Mouse (Mus musculus) testis, postnatal 10 days (tissue): Measurements from ENCODE around the gene Nrxn2.

ENCODE experiments used
- DNase-seq: peaks from one replicate; pipeline ENCODE4 v3.0.0; 2021; ENCODE audit warnings: low spot score

Gene Nrxn2

GRCm38 (mm10) chr19:6392743-6393393 lies 25.7 kb upstream of the Nrxn2 start:
- DNase-seq: no peak

GRCm38 (mm10) chr19:6393637-6394036 lies 24.9 kb upstream of the Nrxn2 start:
- DNase-seq: no peak

DNA sequence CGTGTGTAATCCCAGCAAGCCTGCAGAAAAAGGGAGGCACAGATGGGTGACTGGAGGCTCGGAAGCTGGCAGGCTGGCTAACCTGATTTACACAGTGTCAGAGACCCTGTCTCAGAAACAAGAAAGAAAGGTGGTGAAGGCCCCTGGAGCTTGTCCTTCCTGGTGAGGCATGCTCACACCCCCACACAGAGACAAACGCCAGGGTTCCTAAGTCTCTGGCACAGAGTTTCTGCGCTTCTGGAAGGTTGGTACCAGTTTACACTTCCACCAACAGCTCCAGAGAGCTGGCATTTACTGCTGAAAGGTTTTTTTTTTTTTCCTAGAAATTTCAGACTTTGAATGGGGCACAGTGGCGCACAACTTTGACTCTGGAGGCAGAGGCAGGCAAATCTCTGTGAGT lies 22.3 kb upstream of the Nrxn2 start:
- no peak for DNase-seq

- DNase-seq: no peak
Observed at GRCm38 (mm10) chr19:6397582-6398249, 20.8 kb upstream of the Nrxn2 start.

DNA sequence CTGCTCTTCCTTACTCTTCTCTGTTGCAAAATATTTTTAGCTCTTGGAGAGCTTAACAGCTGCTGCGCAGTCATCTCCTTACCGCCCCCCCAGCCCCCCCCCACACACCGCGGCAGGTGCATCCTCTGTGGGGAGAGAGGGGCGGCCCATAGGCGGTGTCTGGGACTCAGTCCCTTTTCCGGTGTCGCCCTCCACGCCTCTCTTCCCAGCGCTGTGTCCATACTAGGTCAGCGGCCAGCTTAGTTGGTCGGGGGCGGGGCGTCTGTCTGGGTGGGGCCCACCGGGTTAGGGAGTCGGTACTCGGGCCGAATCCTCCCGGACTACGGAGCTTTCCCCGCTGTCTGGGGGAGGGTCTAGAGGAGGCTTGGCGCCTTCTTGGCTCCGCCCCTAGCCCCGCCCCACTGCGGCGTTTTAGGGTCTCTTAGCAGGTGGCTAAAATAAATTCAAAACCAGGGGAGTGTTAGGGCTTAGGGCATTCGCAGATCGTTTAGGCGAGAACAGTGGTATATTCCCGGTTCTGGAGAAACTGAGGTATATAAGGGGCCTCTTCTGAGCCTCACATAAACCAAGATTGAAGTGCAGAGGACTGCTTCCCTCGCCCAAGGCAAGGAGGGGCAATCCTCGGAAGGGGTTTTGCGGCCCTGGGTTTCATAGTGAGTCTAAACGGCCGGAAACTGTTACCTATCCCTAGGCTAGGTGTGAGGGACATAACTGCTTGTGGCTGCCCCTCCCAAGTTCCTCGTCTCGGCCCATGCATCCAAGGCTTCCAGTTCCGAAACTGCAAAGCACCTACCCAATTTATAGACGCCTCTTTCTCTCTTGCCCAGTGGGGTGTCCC lies 19.9 kb upstream of the Nrxn2 start:
- DNase-seq: peak; percentile 85

- peak; percentile 75 for DNase-seq
Observed at GRCm38 (mm10) chr19:6399285-6400095, 19.0 kb upstream of the Nrxn2 start, which contains the start of gene Rasgrp2. TSS of gene Rasgrp2 (plus strand) at chr19:6399340.

DNA sequence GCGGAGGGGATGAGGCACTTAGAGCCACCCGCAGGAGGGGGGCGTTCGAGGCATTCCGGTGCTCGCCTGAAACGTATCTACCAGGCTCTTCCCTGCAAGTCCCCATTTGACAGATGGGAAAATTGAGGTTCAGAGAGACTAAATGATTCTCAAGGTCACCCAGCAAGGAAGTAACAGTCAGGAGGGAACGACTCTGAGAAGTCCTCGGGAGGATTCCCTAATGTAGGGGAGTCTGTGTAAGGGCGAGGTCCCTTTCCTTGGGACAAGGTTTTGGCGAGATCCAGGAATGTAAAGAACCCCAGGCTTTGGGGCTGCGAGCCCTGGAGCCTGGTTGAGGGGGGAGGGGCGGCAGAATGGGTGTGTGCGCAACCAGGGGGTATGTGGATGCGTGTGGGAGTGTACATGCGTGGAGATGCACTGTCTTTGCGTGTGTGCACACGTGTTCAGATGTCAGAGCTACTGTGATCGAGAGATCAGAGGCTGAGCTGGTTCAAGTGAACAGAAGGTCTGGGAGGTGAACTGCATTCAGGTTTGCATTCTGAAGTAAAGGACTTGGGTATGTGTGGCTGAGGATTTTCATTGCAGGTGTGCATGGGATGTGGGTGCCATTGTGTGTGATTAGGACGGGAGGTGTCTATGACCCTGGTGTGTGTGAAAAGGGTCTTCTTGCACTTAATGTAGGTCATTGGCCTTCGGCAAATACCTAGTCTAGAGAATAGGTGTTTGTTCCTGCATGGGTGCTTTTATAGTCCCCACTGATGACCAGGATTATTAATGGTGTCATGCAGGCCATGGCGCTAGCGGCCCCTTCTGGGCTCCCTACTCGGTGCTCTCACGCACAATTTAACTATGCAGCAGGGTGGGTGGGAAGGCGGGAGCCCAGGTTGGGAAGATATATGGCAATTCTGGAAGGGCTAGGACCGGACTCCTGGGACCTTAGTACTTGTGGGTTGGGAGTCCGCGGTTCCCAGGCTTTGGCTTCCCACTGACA lies 18.1 kb upstream of the Nrxn2 start:
- DNase-seq: peak; percentile 71

- peak; percentile 90 for DNase-seq
Observed at GRCm38 (mm10) chr19:6401131-6401815, 17.3 kb upstream of the Nrxn2 start.

GRCm38 (mm10) chr19:6401951-6402350 lies 16.6 kb upstream of the Nrxn2 start:
- DNase-seq: no peak

GRCm38 (mm10) chr19:6403869-6404268 lies 14.7 kb upstream of the Nrxn2 start:
- no peak for DNase-seq

DNA sequence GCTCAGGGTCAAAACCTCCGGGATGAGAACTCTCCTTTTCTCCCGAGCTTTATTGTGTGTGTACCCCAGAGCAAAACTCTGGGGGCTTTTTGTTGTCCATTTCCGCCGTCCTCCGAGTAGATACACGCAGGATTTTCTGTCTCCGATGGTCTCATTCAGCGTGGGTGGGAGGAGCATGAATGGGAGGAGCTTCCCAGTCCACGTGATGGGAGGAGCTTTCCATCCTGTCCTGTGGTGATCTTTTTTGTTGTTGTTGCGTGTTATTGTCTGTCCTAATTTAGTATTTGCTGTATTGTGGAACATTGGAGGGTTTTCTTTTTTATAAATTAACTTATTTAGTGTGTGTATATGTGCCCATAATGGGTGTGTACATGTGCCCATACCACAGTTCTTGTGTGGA lies 13.1 kb upstream of the Nrxn2 start:
- DNase-seq: no peak

DNA sequence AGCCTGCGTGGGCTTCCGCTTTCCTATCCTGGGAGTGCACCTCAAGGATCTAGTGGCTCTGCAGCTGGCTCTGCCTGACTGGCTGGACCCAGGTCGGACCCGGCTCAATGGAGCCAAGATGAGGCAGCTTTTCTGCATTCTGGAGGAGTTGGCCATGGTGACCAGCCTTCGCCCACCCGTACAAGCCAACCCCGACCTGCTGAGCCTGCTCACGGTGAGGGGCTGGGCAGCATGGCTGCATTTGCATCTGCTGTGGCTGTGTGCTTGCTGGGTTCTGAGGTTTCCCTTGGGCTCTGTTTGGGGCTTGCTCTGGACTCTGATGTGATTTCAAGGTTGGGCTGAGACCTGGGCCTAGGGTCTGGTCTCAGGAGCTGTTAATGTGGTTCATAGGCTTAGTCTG lies 11.4 kb upstream of the Nrxn2 start:
- no peak for DNase-seq

DNA sequence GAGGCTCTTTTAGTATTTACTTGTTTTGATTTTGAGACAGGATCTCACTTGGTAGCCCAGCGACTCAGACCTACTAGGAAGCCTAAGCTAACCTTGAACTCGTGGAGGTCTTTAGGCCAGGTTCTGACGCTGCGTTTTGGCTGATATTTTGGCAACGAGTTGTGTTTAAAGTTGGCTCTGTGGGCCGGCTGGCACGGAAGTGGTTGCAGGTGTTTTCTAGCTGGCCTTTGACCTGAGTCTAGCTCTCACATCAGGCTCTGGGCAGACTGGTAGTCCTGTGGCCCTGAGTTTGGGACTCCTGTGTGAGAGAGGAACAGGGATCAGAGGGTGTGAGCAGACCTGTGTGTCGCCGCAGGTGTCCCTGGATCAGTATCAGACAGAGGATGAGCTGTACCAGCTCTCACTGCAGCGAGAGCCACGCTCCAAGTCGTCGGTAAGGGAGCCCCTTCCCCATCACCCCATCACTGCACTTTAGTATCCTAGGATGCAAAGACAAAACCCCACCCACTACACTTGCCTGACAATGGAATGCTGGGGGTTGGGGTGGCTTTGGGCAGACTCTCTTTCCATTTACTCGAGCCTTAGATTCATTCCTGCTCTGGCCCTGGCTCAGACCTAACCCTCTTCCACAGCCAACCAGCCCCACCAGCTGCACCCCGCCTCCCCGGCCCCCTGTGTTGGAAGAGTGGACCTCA lies 10.6 kb upstream of the Nrxn2 start:
- DNase-seq: no peak

- DNase-seq: no peak
Observed at GRCm38 (mm10) chr19:6408749-6409148, 9.8 kb upstream of the Nrxn2 start.

DNA sequence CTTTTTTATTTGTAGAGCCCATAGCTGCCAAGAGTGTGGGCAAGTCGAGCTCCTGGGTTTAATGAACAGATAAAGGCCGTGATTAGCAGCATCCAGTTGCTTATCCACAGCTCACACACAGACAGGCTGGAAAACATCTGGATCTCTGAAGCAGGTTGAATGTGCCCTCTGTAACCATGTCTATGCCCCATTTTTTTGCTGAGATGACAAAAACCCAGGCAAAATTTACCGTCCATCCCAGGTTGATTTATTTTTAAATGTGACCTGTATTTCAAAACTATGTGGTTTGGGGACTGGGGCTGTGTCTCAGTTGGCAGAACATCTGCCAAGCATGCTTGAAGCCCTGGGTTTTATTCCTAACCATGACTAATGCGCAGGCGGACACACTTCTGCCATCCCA lies 9.4 kb upstream of the Nrxn2 start:
- no peak for DNase-seq

DNA sequence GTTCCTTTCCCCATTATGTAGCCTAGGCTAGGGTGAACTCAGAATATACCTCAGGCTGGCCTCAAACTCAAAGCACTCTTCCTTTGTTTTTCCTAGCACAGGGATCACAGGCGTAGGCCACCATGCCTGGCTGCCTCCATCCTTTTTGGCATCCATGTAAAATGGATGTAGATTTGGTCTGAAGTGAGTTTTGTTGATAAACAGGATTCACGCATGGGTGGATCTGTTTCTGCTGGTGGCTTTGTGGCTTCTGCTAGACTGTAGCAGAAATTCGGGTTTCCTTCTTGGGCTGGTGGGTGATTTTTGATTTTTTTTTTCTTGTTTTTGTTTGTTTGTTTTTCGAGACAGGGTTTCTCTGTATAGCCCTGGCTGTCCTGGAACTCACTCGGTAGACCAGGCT lies 8.6 kb upstream of the Nrxn2 start:
- no peak for DNase-seq

DNA sequence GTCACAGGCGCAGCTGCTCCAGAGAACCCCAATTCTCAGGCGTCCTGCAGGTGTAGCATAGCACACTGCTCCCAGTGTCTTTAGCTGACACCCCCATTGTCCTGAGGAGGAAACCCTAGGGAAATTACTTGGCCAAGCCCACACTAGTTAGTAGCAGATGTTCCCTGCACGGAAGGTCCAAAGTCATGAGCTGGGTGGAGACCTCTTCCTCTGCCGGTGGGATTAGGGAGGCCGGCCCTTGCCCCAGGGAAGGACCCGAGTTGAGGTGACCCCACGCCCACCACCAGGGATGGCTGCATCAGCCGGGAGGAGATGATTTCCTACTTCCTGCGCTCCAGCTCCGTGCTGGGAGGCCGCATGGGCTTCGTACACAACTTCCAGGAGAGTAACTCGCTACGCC lies 5.7 kb upstream of the Nrxn2 start:
- no peak for DNase-seq

DNA sequence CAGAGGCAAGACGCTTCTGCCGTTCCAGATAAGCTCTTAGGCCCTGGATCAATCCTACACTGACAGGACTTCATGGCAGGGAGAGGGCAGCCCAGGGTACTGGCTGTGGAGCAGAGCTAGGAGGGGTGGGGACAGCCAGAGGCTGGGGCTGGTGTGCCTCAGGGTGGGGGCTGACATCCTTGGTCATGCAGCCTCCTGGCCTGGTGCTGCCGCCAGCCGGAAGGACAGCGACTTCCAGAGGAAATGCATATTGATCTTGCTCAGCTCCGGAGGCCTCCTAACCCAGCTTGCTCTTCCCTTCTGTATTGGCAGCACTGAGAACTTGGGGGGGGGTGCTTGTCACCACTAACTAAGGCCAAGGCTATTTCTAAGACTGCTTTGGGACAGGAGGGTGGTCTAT lies 3.1 kb upstream of the Nrxn2 start:
- DNase-seq: no peak

- no peak for DNase-seq
Observed at GRCm38 (mm10) chr19:6416124-6416770, 2.3 kb upstream of the Nrxn2 start.
